Mouse (Mus musculus): ENCODE results near the gene Spa17. TPM values are rescaled to one million over a fixed set of nuclear protein-coding genes. Genes with fewer than 3 reads are reported as not detected.

Spa17 gene
- polyA plus RNA-seq, 2 experiments = 2.5 to 4.1 TPM

GRCm38 (mm10) chr9:37655961-37656360 lies 42.4 kb upstream of the Spa17 start:
- H3K9me3 ChIP-seq (ENCODE audit: control insufficient read depth, low read length) = no peaks in the 10 kb centered on the region
- 0 out of 2 replicates have a peak overlapping the region, but pooled peaks have one; percentile 95 for H3K27ac ChIP-seq (replicated peaks; ENCODE audit: low read depth, low read length)
- H3K4me3 ChIP-seq (replicated peaks; ENCODE audit: low read length) = peak overlapping the region; percentile 78
- peaks cover 33% of the 10 kb centered on the region for H3K36me3 ChIP-seq (ENCODE audit: control insufficient read depth, insufficient read depth, low read length)
- H3K9ac ChIP-seq (ENCODE audit: low read depth, low read length, severe bottlenecking) = peak overlapping the region; percentile 81
- no peak for DNase-seq (ENCODE audit: low spot score)
- H3K4me1 ChIP-seq (ENCODE audit: control insufficient read depth, insufficient read depth, low read length) = peaks cover 6% of the 10 kb centered on the region; the same call in 1 of the 2 replicates
- peak overlapping the region; percentile 65 for H3K4me2 ChIP-seq (replicated peaks; ENCODE audit: low read depth, low read length, severe bottlenecking)
- no peaks in the 10 kb centered on the region for H3K27me3 ChIP-seq (ENCODE audit: control insufficient read depth, insufficient read depth, low read length)
- no peak for ATAC-seq (ENCODE audit: low FRiP score, low read depth)
- WGBS = 54% methylated on average over 8 of the region's 8 CpGs
- no peak for TF ChIP-seq POLR2A (IDR thresholded peaks at IDR 0.05; ENCODE audit: borderline replicate concordance, extremely low read depth, insufficient read depth, insufficient read length)

- peaks cover 6% of the 10 kb centered on the region; the same call in 1 of the 2 replicates for H3K4me1 ChIP-seq (ENCODE audit: control insufficient read depth, insufficient read depth, low read length)
- no peak overlapping the region for H3K9ac ChIP-seq (ENCODE audit: low read depth, low read length, severe bottlenecking)
- no peak for ATAC-seq (ENCODE audit: low FRiP score, low read depth)
- H3K4me3 ChIP-seq (replicated peaks; ENCODE audit: low read length) = no peak overlapping the region
- no peak for TF ChIP-seq POLR2A (IDR thresholded peaks at IDR 0.05; ENCODE audit: borderline replicate concordance, extremely low read depth, insufficient read depth, insufficient read length)
- 90% methylated on average over 5 of the region's 5 CpGs for WGBS
- H3K9me3 ChIP-seq (ENCODE audit: control insufficient read depth, low read length) = no peaks in the 10 kb centered on the region
- DNase-seq (ENCODE audit: low spot score) = no peak
- peaks cover 55% of the 10 kb centered on the region for H3K36me3 ChIP-seq (ENCODE audit: control insufficient read depth, insufficient read depth, low read length)
- H3K27me3 ChIP-seq (ENCODE audit: control insufficient read depth, insufficient read depth, low read length) = no peaks in the 10 kb centered on the region
- no peak overlapping the region for H3K4me2 ChIP-seq (replicated peaks; ENCODE audit: low read depth, low read length, severe bottlenecking)
- H3K27ac ChIP-seq (replicated peaks; ENCODE audit: low read depth, low read length) = no peak overlapping the region
Observed at GRCm38 (mm10) chr9:37653836-37654235, 40.3 kb upstream of the Spa17 start.

GRCm38 (mm10) chr9:37650639-37651038 lies 37.1 kb upstream of the Spa17 start:
- H3K9ac ChIP-seq (ENCODE audit: low read depth, low read length, severe bottlenecking) = no peak overlapping the region
- peaks cover 3% of the 10 kb centered on the region; the same call in 1 of the 2 replicates for H3K4me1 ChIP-seq (ENCODE audit: control insufficient read depth, insufficient read depth, low read length)
- no peak for DNase-seq (ENCODE audit: low spot score)
- no peaks in the 10 kb centered on the region for H3K27me3 ChIP-seq (ENCODE audit: control insufficient read depth, insufficient read depth, low read length)
- no peak overlapping the region for H3K27ac ChIP-seq (replicated peaks; ENCODE audit: low read depth, low read length)
- no peaks in the 10 kb centered on the region for H3K9me3 ChIP-seq (ENCODE audit: control insufficient read depth, low read length)
- H3K36me3 ChIP-seq (ENCODE audit: control insufficient read depth, insufficient read depth, low read length) = peaks cover 70% of the 10 kb centered on the region
- H3K4me2 ChIP-seq (replicated peaks; ENCODE audit: low read depth, low read length, severe bottlenecking) = no peak overlapping the region
- H3K4me3 ChIP-seq (replicated peaks; ENCODE audit: low read length) = no peak overlapping the region
- no peak for TF ChIP-seq POLR2A (IDR thresholded peaks at IDR 0.05; ENCODE audit: borderline replicate concordance, extremely low read depth, insufficient read depth, insufficient read length)
- 93% methylated on average over 5 of the region's 5 CpGs for WGBS
- no peak for ATAC-seq (ENCODE audit: low FRiP score, low read depth)

- Histone ChIP-seq H3K4me2 (replicated peaks; ENCODE audit: low read depth, low read length, severe bottlenecking) (no peak overlapping the region), H3K4me3 (replicated peaks; ENCODE audit: low read length) (no peak overlapping the region), H3K4me1 (ENCODE audit: control insufficient read depth, insufficient read depth, low read length) (no peaks in the 10 kb centered on the region), H3K9me3 (ENCODE audit: control insufficient read depth, low read length) (no peaks in the 10 kb centered on the region), H3K36me3 (ENCODE audit: control insufficient read depth, insufficient read depth, low read length) (peaks cover 39% of the 10 kb centered on the region), H3K27me3 (ENCODE audit: control insufficient read depth, insufficient read depth, low read length) (no peaks in the 10 kb centered on the region), H3K9ac (ENCODE audit: low read depth, low read length, severe bottlenecking) (no peak overlapping the region), H3K27ac (replicated peaks; ENCODE audit: low read depth, low read length) (no peak overlapping the region)
- DNase-seq (ENCODE audit: low spot score) (no peak), ATAC-seq (ENCODE audit: low FRiP score, low read depth) (no peak)
- 85% methylated on average over 3 of the region's 3 CpGs for WGBS
- no peak for TF ChIP-seq POLR2A (IDR thresholded peaks at IDR 0.05; ENCODE audit: borderline replicate concordance, extremely low read depth, insufficient read depth, insufficient read length)
Observed at GRCm38 (mm10) chr9:37646246-37646645, 32.7 kb upstream of the Spa17 start.

GRCm38 (mm10) chr9:37638721-37639120 lies 25.2 kb upstream of the Spa17 start:
- H3K4me3 ChIP-seq (replicated peaks; ENCODE audit: low read length) = no peak overlapping the region
- H3K9me3 ChIP-seq (ENCODE audit: control insufficient read depth, low read length) = no peaks in the 10 kb centered on the region
- H3K4me2 ChIP-seq (replicated peaks; ENCODE audit: low read depth, low read length, severe bottlenecking) = no peak overlapping the region
- H3K27me3 ChIP-seq (ENCODE audit: control insufficient read depth, insufficient read depth, low read length) = no peaks in the 10 kb centered on the region
- no peaks in the 10 kb centered on the region for H3K36me3 ChIP-seq (ENCODE audit: control insufficient read depth, insufficient read depth, low read length)
- 85% methylated on average over 3 of the region's 3 CpGs for WGBS
- no peak overlapping the region for H3K27ac ChIP-seq (replicated peaks; ENCODE audit: low read depth, low read length)
- H3K4me1 ChIP-seq (ENCODE audit: control insufficient read depth, insufficient read depth, low read length) = no peaks in the 10 kb centered on the region
- TF ChIP-seq POLR2A (IDR thresholded peaks at IDR 0.05; ENCODE audit: borderline replicate concordance, extremely low read depth, insufficient read depth, insufficient read length) = no peak
- H3K9ac ChIP-seq (ENCODE audit: low read depth, low read length, severe bottlenecking) = no peak overlapping the region
- ATAC-seq (ENCODE audit: low FRiP score, low read depth) (no peak), DNase-seq (ENCODE audit: low spot score) (no peak)
